22 mouse cellular contexts compared by ENCODE assay signal in the genomic region with DNA sequence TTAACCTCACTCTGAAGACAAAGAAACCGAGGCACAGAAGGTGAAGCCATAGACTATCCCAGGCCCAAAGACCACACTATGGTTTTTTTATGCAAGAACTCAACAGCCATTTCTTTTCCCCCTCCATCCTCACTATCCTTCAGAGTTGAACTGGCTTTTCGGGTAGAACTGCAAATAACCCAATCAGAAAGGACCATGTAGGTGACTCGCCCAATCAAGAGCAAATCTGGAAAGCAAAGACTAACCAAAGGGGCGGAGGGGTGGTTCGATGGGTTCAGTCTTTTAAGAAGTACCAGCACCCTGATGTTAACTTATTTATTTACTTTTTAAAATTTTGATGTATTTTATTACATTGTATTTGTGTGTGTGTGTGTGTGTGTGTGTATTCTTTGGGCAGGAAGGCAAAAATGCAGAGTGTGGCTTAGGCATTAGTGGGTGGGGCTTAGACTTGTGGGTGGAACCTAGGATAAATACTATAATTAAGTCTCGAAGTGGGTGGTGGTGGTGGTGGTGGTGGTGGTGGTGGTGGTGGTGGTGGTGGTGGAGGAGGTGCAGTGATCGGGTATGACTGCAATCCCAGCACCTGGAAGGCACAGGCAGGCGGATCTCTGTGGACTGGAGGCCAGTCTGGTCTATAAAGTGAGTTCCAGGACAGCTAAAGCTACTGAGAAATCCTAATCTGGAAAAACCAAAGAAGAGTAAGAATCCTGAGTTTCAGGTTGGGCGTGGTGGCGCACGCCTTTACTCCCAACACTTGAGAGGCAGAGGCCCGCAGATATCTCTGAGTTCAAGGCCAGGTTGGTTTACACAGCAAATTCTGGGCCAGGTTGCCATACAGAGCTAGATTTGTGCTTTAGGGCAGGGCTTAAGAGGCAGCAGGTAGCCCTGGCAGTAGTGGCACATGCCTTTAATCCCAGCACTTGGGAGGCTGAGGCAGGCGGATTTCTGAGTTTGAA.
"Had no signal": no experiment of that assay in that cellular context is flagged by ENCODE, and none has a peak within 500 bp of the region (broad histone marks: within the 10 kb centered on the region; RNA-seq: fewer than 3 reads in every experiment).

No protein-coding gene starts in this region.

- H3K36me3 ChIP-seq: kidney, embryonic 15.5 days; limb, embryonic 10.5 days; limb, embryonic 13.5 days; liver, embryonic 12.5 days; liver, embryonic 15.5 days; lung, embryonic 15.5 days; midbrain, embryonic 12.5 days; midbrain, embryonic 15.5 days; neural tube, embryonic 12.5 days; neural tube, embryonic 15.5 days had no signal

- DNase-seq: layer of hippocampus, postnatal 36 days; liver; lung, adult 18-20 months; lung, postnatal 10 days; lung, postnatal 36 days; right cerebral cortex, adult 18-20 months; right cerebral cortex, postnatal 14 days; right cerebral cortex, postnatal 4 days; thymus, adult 2 months; thymus, postnatal 14 days had no signal

- H3K27ac ChIP-seq: kidney, embryonic 15.5 days; limb, embryonic 10.5 days; limb, embryonic 13.5 days; liver, embryonic 12.5 days; liver, embryonic 15.5 days; lung, embryonic 15.5 days; midbrain, embryonic 15.5 days; neural tube, embryonic 12.5 days; neural tube, embryonic 15.5 days; stomach, postnatal 0 days had no signal

- H3K4me3 ChIP-seq: kidney, embryonic 15.5 days; limb, embryonic 10.5 days; limb, embryonic 13.5 days; liver, embryonic 12.5 days; liver, embryonic 15.5 days; lung, embryonic 15.5 days; megakaryocyte, embryonic 14.5 days; midbrain, embryonic 12.5 days; midbrain, embryonic 15.5 days; neural tube, embryonic 12.5 days; neural tube, embryonic 15.5 days had no signal

- H3K27me3 ChIP-seq: lung, embryonic 15.5 days had no signal

- H3K9ac ChIP-seq: kidney, embryonic 15.5 days; limb, embryonic 13.5 days; liver, embryonic 12.5 days; liver, embryonic 15.5 days; lung, embryonic 15.5 days; midbrain, embryonic 12.5 days; midbrain, embryonic 15.5 days; neural tube, embryonic 12.5 days; neural tube, embryonic 15.5 days had no signal

- H3K9me3 ChIP-seq: kidney, embryonic 15.5 days; limb, embryonic 10.5 days; limb, embryonic 13.5 days; liver, embryonic 12.5 days; liver, embryonic 15.5 days; lung, embryonic 15.5 days; megakaryocyte, embryonic 14.5 days; midbrain, embryonic 12.5 days; midbrain, embryonic 15.5 days; neural tube, embryonic 12.5 days; neural tube, embryonic 15.5 days had no signal
